Mouse (Mus musculus): ENCODE measurements at regions not wholly inside any gene's neighbourhood (a gene's known extent, or its start where the extent isn't known, plus 50 kb on each side); places are given as distances from the start of the nearest gene placed in this dataset.

GRCm38 (mm10) chr6:82860485-82860884, 79.1 kb downstream of the Sema4f start:
- DNase-seq (ENCODE audit: low spot score in 2 of 2), result no peak

DNA sequence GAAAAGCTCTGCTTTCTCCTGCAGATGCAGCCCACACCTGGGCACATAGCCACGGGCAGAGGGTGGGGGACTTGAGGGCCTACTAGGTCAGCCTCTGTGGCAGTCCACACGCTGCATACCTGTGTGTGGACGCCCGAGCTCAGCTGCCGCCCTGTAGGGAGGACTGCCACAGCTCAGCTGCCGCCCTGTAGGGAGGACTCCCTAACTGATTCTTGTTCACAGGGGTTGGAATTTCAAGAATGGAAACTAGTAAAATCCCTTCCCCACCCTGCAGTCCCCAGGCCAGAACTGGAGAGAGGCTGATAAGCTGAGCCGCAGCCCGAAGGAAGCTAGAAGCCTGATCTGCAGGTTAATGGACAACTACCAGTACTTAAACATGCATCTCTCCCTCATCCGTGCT, 82.0 kb upstream of the Hk2 start:
- DNase-seq (ENCODE audit: low spot score in 2 of 2), result no peak

DNA sequence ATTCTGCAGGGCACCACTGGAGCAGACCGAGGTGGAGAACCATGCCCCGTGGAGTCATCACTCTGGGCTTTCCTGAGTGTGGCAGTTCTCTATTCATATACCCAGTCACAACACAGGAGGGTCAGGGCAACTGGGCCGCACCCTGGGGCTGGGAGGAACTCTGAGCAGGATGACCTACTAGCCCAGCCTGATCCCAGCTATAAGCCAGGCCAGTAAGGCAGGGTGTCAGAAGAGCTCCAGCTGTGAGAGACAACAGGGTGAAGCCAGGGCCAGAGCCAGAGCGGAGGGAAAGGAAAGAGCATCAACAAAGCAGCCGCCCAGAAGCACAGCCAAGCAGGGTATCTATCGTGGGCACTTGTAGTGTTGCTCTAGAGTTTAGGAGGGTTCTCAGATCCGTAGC, 81.1 kb upstream of the Hk2 start:
- DNase-seq (ENCODE audit: low spot score in 2 of 2), result no peak

- DNase-seq (ENCODE audit: low spot score in 2 of 2), result no peak
These were observed 80.5 kb upstream of the Hk2 start for GRCm38 (mm10) chr6:82854780-82855179.

- no peak for DNase-seq (ENCODE audit: low spot score in 2 of 2)
These were observed 80.1 kb upstream of the Hk2 start for GRCm38 (mm10) chr6:82854338-82854737.

DNA sequence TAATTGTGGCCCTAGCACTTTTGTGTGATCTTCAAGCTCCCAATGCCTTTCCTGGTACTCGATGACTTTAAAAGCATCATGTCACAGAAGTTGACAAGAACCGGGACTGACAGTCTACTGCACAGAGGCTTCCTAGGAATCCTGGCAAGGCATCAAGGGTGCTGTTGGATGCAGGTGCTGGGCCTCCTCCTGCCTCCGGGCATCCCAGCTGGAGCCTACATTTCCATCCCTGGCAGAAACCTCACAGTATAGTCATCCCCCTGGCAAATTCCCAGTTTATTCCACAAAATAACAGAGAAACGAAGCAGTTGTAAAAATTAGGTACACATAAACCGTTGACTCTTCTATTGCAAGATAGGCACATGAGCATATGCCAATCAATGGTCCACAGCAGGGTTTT, 78.8 kb upstream of the Hk2 start:
- DNase-seq (ENCODE audit: low spot score in 2 of 2), result no peak

- DNase-seq (ENCODE audit: low spot score in 2 of 2), result no peak
These were observed 76.3 kb upstream of the Hk2 start for GRCm38 (mm10) chr6:82850556-82850955.

- no peak for DNase-seq (ENCODE audit: low spot score in 2 of 2)
These were observed 73.3 kb upstream of the Hk2 start for GRCm38 (mm10) chr6:82847598-82847997.

DNA sequence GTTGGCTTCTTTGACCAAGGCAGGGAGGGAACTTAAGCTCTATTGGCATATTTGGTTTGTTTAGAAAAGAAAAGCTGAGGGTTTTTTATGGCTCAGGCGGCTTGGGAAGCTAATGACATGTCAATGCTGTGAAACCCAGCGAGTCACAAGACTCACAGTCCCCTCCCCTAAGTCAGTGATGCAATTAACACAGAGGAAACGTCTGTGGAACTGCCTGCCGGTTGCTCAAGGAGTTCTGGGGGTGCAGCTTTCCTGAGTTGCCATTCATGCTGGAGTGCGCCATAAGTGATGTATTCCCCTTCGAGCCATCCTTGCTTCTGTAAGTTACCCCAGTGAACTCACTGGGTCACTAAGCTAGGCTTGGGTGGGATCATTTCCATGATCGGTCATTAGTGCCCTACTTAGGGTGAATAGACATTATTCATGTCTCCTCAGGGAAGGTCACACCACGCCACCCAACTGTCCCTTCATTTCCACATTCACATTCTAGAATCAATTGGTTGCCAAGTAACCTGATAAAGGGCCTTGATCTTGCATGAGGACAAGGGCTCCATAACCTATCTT, 72.4 kb upstream of the Hk2 start:
- DNase-seq (ENCODE audit: low spot score in 2 of 2), result no peak

GRCm38 (mm10) chr6:82844432-82844831, 70.2 kb upstream of the Hk2 start:
- peak in 1 of 2 experiments; percentile 23 for DNase-seq (ENCODE audit: low spot score in 2 of 2)

GRCm38 (mm10) chr6:82843881-82844280, 69.6 kb upstream of the Hk2 start:
- no peak for DNase-seq (ENCODE audit: low spot score in 2 of 2)

DNA sequence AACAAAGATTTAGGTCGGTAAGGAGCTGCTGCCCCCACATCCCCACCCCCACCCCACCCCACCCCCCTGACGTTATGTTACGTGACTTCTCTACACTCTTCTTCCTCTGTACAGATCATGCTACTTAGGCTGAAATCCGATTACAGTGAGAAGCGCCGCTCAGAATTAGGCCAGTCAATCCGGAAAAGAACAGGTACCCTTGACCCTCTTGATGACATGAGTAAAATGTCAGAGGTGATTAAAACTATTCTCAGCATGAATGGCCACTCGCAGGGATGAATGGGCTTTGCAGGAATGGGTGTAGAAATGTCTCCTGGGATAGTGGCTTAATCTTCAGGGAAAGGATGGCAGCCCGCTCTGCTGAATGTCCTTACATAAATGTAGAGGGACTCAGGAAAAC, 63.0 kb upstream of the Hk2 start:
- no peak for DNase-seq (ENCODE audit: low spot score in 2 of 2)

DNA sequence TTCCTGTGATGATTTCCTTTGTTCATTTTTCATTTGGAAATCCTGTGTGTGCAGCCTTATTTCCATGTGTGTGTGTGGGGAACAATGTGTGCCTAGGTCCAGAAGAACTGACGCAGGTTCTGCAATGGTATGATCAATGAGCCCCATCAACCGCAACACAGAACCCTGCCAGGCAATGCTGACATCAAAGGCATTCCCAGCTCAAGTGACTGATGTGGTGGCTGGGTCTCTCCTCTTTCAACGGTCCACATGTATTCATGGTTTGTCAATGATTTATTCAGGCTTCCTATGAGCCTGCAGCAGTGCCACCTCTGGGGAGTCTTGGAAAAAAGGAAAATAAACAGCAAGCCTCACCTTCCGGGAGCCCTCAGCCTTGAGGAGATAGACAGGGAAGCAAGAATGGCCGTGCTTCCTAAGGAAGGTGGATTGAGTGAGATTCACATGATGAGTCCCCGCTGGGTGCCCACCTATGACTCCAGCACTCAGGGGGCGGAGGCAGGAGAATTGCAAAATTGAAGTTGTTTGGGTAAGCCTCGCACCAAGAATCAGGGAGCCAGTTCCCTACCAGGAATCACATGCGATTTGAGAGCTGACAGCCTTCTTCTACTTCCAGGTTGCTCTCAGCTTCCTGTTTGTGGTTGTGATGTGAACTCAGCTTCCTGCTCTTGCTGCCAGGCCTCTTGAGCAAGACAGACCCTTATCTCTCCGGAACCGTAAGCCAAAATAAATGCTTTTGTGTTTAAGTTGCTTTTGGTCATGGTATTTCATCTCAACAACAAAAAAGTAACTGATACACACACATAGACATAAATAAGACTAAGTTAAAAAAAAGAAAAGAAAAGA, 61.2 kb upstream of the Hk2 start:
- DNase-seq (ENCODE audit: low spot score in 2 of 2), result no peak

DNA sequence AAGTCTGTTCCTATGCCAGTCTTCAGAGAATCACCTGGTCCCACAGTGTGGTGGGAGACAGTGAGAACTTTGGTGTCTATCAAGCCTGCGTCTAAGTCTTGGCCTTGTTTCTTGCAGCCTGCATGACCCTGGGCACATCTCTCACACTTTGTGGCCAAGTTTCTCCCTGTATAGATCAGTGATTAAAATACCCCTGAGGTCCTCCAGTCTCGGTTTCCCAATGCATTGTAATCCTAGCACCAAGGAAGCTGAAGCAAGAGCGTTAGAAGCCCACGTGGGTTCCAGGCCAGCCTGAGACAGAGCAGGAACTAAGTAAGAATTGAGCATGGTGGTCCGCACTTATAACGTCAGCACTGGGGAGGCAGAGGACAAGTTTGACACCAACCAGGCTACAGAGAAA, 59.6 kb upstream of the Hk2 start:
- DNase-seq (ENCODE audit: low spot score in 2 of 2), result no peak

- no peak for DNase-seq (ENCODE audit: low spot score in 2 of 2)
These were observed 57.0 kb upstream of the Hk2 start for GRCm38 (mm10) chr6:82831211-82831610.

DNA sequence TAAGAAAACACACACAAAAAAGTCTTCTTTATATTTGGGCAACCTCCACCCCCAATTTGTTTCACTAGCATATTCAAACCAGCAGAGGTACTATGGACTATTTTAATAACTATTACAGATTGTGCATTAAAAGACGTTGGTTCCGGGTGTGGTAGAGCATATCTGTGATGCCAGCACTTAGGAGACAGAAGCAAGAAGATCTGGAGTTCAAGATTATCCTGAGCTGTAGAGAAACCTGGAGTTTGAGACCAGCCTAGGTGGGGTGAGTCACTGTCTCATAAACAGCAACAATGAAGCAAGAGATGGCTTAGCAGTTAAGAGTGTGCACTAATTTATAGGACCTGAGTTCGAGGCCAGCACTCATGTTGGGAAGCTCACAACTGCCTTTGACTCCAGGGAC, 50.4 kb upstream of the Hk2 start:
- no peak for DNase-seq (ENCODE audit: low spot score in 2 of 2)

GRCm38 (mm10) chr6:82824240-82824639, 50.0 kb upstream of the Hk2 start:
- no peak for DNase-seq (ENCODE audit: low spot score in 2 of 2)
